Mouse (Mus musculus) activated CD4-positive, CD25-positive, alpha-beta regulatory T cell (primary cell): ENCODE results near the gene Hdhd3. TPM values are rescaled to one million over a fixed set of nuclear protein-coding genes. Genes with fewer than 3 reads are reported as not detected.

Experiments
- polyA plus RNA-seq, 2 experiments: library from polyadenylated mRNA; unstranded; fragments of 100-300 nt; shearing (Covaris generic); gene quantifications; one replicate each; pipeline ENCODE4 v1.2.1; 2017

Gene Hdhd3
- 1 to 10 TPM in 1 of 2 experiments, under 1 TPM in 1; 0.91 to 1.6 TPM for polyA plus RNA-seq

GRCm38 (mm10) chr4:62503374-62503970 is at the start of gene Hdhd3:
Hdhd3 (minus strand) TSS chr4:62503467.

GRCm38 (mm10) chr4:62524651-62525488 is 21.6 kb upstream of the Hdhd3 start, which contains the start of the genes Pole3 and 4933430I17Rik:
Pole3 (minus strand) TSS chr4:62525068.
4933430I17Rik (plus strand) TSS chr4:62525369.

GRCm38 (mm10) chr4:62519849-62520233 is 16.6 kb upstream of the Hdhd3 start, which contains the start of gene Alad:
Alad (minus strand) TSS chr4:62519918.

DNA sequence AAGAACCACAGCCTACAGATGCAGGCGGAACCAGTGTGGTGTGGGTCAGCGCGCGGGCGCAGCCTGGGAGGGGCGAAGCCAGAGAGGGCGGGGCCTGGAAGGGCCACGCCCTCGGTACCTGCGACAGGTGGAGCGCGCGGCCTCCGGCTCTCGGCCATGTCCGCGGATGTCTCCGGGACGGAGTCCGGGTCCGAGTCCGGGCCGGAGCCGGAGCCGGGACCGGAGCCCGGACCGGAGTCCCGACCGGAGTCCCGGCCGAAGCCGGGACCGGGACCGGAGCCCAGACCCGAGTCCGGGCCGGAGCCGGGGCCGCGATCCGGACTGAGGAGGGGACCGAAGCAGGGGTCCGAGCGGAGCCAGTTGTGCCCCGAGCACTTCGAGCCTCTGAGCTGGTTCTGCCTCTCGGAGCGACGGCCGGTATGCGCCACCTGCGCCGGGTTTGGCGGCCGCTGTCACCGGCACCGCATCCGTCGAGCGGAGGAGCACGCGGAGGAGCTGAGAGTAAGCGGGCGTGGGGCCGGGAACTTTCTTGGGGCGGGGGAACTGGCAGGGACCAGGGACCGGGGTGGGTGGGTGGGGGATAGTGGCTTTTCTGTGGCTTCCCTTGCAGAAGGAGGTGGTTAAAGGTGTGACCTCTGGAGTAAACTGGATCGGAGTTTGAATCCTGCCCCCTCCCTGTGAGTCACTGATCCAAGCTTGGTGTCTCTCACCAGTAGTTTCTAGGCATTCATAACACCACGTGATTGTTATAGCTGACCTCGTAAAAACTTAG is 23.1 kb downstream of the Hdhd3 start, which contains the start of gene Bspry:
Gene Bspry (plus strand): TSS at position 117 of the 772 bp plus-strand sequence.

GRCm38 (mm10) chr4:62470598-62471051 is 32.6 kb downstream of the Hdhd3 start, which contains the start of gene Wdr31:
Wdr31 (minus strand) TSS chr4:62470896.

Other genes starting within 250 kb of the Hdhd3 start
- 10 to 100 TPM; 13.7 to 17.0 TPM for gene Slc31a2, start 240.9 kb downstream of the Hdhd3 start, polyA plus RNA-seq
- 10 to 100 TPM; 49.3 to 57.6 TPM for gene Fkbp15, start 142.9 kb downstream of the Hdhd3 start, polyA plus RNA-seq
- 1 to 10 TPM; 8.6 to 9.4 TPM for gene Slc31a1, start 142.7 kb downstream of the Hdhd3 start, polyA plus RNA-seq
- gene Cdc26, start 94.8 kb downstream of the Hdhd3 start, polyA plus RNA-seq = 100 to 1,000 TPM in 1 of 2 experiments, 10 to 100 TPM in 1; 84.1 to 112 TPM
- gene Prpf4, start 94.7 kb downstream of the Hdhd3 start, polyA plus RNA-seq = 10 to 100 TPM; 22.6 to 25.4 TPM
- under 1 TPM in 1 of 2 experiments, not detected in 1; 0.52 TPM for gene Rnf183, start 68.2 kb downstream of the Hdhd3 start, polyA plus RNA-seq
- gene Wdr31, start 32.6 kb downstream of the Hdhd3 start, polyA plus RNA-seq = under 1 TPM; 0.37 to 0.93 TPM
- 10 to 100 TPM in 1 of 2 experiments, 1 to 10 TPM in 1; 3.7 to 11.2 TPM for gene Bspry, start 23.4 kb downstream of the Hdhd3 start, polyA plus RNA-seq
- 10 to 100 TPM; 61.2 to 61.8 TPM for gene Alad, start 16.5 kb upstream of the Hdhd3 start, polyA plus RNA-seq
- 10 to 100 TPM; 29.2 to 40.9 TPM for gene Pole3, start 21.6 kb upstream of the Hdhd3 start, polyA plus RNA-seq
- gene 4933430I17Rik, start 21.9 kb upstream of the Hdhd3 start, polyA plus RNA-seq = not detected
- gene Rgs3, start 56.4 kb upstream of the Hdhd3 start, polyA plus RNA-seq = 100 to 1,000 TPM in 1 of 2 experiments, 10 to 100 TPM in 1; 45.6 to 110 TPM